Mouse (Mus musculus) left cerebral cortex, adult 11 months (tissue): ENCODE results near the gene Ranbp17.

Source experiments
- DNase-seq: peaks from one replicate; pipeline ENCODE4 v3.0.0; 2022; ENCODE audit warnings: low spot score

Gene Ranbp17

DNA sequence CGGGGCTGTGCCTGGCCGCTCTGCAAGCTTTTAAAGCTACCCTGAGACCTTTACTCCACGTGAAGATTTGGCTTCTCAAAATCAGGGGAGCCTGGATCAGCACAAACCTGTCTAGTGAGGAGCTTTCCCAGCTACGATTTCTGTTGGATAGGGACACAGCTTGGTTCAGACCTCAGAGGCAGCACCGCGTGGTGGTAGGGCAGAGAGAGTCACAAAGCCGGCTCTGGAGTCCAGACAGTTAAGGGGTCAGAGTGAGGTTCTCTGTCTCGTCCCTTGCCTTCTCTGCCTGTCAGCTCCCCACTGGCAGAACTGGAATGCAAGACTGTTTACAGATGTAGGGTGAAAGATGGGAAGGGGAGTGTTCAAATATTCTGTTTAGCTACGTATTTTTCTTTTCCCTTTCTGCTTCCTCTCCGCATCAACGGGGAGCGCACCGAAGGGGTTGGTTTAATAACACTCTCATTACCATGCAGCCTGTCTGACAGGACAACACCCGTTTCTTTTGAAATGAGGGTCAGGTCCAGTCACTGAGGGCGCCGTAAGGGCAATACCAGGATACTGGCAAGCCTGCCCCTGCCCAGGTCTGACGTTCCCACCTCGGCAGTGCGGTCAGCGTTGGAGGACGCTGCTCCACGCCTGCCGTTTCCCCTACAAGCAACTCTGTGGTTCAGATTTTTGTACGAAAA, 317.0 kb downstream of the Ranbp17 start:
- DNase-seq, result no peak

DNA sequence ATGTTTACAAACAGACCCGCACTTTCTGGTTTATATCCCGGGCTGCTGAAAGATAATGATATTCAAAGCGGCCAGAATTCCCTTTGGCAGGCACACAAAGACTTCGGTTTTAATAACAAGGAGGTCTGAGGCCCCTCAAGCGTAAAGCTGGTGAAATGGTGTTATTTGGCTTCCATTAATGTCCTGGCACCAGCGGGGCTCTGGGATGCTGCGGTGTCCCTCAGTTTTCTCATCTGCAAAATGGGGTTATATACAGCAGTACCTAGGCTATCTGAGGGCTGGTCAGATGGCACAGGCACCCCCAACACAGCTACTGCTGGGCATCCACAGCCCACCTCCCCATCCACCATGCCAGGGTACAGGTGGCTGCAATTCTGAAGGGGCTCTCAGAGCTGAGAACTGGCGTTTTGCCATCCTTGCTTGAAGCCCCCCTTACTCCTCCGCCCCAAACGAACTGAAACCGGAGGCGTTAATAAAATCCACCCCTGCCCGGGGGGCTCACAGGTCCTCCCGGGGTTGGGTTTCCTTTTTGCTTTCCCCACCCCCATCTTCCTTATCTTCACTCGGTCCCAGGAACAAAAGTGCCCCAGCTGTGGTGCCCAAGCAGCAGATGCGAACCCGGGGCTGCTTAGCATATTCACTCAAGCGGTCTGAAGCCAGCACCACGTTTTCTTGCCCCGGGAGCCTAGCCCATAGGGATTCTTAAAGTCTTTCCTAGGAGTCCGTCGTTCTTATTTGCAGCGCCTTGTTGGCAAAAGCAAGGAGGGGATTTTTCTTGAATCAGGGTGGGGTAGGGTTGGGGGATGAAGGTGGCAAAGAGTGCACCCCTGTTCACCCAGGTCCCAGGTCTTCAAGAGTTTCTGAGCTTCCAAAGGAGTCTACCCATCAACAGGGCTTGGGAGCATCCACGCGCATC, 317.8 kb downstream of the Ranbp17 start:
- DNase-seq, result no peak

DNA sequence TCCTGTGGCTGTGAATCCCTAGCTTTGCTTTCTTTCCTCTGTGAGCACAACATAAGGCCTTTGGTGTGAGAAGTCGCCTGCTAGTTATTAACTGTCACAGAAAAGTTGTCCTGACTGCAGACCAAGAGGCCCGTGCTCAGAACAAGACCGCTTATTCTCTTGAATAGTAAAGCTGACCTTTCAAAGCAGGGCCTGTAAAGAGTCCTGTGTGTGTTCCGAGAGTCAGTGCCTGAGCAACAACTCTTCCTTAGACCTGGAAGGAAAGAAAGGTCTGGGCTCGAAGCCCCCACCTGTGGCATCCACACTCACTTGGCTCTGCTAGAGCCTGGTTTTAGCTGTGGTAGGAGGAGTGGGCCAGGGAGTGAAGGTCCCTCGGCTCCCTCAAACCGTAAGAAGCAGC, 318.5 kb downstream of the Ranbp17 start:
- DNase-seq, result no peak

DNA sequence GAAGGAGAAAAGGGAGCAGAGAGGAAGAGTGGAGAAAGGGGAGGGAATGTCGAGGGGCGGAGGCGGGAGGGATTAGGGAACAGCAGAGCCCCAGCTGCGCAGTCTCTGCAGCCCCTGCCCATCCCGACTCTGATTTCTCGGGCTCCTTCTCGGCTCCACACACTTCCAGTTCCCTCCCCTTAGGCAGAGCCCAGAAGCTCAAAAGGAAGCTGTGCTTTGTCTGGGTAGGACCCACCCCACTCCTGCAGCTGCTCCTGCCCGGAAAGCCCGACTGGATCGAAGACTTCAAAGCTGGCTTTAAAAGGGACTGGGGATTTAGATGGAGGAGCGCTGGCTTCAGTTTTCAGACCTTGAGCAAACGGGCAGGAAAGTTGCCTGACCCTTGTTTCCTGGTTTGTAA, 319.9 kb downstream of the Ranbp17 start:
- DNase-seq, result no peak

DNA sequence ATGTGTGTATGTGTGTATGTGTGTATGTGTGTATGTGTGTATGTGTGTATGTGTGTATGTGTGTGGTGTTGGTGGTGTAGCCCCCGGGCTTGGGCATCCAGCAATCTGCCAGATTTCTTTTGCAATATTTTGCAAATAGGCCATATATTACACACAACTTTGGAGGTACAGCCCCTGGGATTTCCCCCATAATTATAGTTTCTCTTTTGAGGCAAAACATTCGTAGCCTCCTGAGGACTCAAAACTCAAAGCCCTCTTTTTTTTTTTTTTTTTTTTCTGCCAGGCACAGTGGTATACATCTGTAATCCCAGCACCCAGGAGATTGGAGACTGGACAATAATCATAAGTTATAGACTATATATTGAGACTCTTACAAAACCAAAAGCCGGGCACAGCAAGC, 331.7 kb downstream of the Ranbp17 start:
- no peak for DNase-seq

DNA sequence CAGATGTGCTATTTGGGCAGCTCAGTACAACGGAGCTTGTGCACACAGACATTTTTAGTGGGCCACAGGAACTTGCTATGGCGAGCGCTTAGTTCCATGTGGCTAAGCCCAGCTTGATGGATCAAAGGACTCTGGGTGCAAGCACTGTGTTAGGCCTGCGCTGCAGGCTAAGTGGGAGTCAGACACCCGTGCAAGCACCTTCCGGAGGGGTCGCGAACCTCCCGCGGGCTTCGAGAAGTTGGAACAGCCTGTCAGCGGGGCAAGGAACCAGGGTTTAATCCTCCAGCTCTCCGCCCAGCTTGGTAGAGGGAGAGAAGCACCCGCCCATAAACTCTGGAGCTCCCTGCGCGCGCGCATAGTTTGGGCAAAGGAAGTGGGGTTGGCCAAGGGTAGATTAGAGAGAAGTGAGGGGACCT, 332.8 kb downstream of the Ranbp17 start:
- no peak for DNase-seq

DNA sequence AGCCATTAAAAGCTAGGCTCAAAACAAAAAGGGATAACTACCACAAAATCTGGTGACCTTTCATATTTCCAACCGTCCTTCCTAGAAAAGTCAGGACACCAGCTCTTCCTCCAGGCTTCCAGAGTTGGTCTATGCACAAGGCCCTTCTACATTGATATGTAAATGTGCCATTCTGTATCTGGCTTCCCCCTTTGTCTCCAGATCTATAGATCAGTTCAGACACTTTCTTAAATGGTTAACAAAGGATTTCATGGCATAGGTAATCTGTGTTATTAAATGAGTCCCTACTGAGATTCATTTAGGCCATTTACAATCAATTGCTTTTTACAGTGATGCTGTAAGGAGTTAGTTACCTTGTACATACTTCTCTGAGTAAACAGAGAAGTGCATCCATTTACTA, 333.7 kb downstream of the Ranbp17 start:
- DNase-seq, result no peak

DNA sequence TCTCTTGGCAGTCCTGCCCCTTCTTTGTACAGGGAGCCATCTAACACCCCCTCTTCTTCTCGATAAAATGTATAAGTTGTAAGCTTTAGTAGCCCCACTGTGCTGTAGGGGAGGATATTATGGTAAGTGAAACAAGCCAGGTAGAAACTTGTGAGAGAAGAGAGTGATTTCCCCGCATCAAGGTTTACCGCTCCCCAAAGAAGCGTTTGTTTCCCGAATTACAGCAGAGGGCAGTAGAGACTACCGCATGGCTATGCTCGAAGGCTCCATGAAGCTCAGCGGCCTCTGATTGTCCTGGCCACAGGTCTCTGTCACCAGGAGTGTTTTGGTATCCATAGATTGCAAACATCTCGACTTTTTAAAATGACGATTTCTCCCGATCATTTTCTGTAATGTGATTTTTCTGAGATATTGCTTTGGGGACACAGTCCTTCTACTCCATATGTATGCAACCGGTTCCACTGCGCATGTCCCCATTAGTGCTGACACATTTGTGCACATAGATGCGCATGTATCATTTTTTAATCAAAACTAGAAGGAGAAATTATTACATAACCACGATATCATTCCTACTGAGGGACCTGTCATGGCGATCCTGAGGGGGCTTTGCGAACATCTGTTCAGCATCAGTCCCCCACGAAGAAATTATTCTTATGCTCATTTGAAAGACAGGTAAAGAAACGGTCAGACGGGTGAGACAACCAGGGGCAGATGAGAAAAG, 336.9 kb downstream of the Ranbp17 start:
- peak; percentile 13 for DNase-seq

DNA sequence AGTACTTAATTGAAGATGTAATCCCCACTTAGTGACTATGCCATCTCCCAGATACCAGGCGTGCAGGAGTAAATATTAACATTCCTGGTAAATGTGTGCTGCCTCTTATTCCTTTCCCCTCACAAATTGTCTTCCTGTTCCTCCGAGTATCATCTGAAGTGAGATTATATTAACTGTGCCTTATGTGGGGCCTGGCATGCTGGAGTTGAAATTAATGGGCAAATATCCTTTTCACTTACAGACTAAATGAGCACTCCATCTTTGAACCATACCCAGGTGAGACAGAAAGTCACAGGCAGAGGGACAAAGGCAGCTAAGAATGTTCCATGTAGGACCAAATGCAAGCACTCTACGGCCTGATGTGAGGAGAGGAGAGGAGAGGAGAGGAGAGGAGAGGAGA, 337.8 kb downstream of the Ranbp17 start:
- DNase-seq, result no peak

DNA sequence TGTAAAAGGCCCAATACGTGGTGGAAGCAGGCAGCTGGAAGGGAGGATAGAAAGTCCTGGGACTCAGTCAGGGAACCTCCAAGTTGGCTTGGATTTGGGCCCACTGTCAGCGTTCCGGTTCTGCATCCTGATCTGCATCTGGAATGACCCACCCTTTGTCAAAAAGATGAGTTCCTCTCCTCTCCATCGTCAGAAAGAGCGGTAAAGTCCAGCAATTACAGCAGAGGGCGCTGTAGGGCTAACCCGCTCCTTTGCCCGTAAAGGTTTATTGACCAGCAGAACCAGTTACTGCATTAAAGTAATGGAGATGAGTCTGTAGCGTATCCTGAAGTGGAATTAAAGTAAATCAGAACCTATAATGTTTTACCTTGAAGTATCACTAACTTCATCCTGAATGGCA, 343.1 kb downstream of the Ranbp17 start:
- DNase-seq, result no peak

DNA sequence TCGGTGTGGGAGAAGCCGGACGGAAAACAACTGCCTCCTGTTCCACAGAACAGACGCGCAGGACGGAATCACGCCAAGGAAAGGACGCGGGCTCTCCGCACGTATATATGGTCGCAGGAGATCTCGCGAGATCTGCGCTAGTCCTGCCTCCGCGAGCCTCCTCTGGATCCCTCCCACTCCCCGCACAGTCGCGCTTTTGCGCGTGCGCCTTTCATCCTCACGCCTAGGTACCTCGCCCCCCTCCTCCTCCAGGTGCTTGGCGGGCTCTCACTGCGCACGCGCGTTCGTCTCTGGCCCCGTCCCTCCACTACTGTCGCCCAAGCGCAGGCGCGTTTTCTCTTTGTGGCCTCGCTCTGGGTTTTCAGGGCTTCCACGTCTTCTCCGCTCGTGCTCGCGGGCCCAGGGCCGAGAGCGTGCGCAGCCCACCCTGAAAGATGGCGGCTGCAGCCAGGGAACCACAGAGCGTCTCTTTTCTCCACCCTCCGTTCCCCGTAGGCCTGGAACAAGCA, 350.5 kb downstream of the Ranbp17 start, which contains the start of gene Npm1:
Npm1 (minus strand) TSS at position 209 of the 509 bp plus-strand sequence.
- peak; percentile 99 for DNase-seq

DNA sequence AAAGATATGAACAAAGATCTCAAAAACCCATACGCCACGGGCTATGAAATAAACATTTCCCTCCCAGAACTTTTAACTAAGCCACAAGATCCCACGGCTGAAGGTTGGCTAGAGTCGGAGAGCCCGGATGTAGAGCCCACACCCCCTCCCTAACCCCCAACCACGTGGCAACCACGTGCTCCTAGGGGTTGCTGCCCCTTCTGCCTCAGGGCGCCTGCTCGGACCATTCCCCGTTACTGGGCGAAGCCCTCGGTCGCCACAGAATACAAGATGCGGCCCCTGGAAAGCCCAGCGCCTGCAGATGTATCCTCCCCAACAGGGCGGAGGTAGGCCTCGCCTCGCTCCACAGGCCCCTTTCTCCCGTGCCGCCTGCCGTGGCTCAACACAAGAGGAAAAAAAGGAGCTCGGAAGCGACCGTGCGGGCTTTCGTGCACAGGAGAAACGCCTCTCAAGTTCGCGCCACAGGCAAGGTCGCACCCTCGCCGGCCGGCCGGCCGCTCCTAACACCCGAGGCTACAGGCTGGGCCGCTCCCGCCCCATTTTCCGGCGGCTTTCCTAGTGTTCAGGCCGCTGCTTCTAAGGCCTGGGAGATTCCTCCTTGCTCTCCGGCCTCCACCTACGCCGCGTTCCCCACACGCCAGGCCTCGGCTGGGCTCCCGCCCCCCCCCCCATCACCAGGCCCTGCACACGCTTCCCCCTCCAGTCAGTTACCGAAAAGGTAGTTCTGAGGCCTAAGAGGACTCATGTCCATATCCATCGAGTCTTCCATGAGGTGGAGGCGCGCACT, 351.1 kb downstream of the Ranbp17 start:
- DNase-seq, result no peak
